Mouse (Mus musculus) kidney, embryonic 16.5 days (tissue): ENCODE measurements at regions not wholly inside any gene's neighbourhood (a gene's known extent, or its start where the extent isn't known, plus 50 kb on each side); places are given as distances from the start of the nearest gene placed in this dataset.

ENCODE experiments used
- ATAC-seq: fragments of 200-750 bp; cut with Nextera tagmentation; 2 replicates; pipeline ENCODE4 v1.8.0; 2017; ENCODE audit warnings: moderate TSS enrichment; ENCODE audit not compliant: low FRiP score, low TSS enrichment
- H3K27ac ChIP-seq: fragments of 300-500 bp; sonication (generic); 2 replicates; pipeline ENCODE4 v1.5.1; 2014; ENCODE audit warnings: low read length
- H3K27me3 ChIP-seq: fragments of 300-500 bp; sonication (generic); 2 replicates; pipeline ENCODE4 v1.6.1; 2014; ENCODE audit warnings: low read length, control low read depth, mixed read lengths; ENCODE audit not compliant: insufficient read depth
- H3K36me3 ChIP-seq: fragments of 300-500 bp; sonication (generic); 2 replicates; pipeline ENCODE4 v1.6.1; 2014; ENCODE audit warnings: low read length, control low read depth, mixed read lengths; ENCODE audit not compliant: insufficient read depth
- H3K4me1 ChIP-seq: fragments of 300-500 bp; sonication (generic); 2 replicates; pipeline ENCODE4 v1.6.1; 2014; ENCODE audit warnings: low read length, control low read depth, mixed read lengths; ENCODE audit not compliant: insufficient read depth
- H3K4me2 ChIP-seq: fragments of 300-500 bp; sonication (generic); replicated peaks from 2 replicates; pipeline ENCODE4 v1.6.1; 2014; ENCODE audit warnings: low read depth, low read length
- H3K4me3 ChIP-seq: fragments of 300-500 bp; sonication (generic); 2 replicates; pipeline ENCODE4 v1.5.1; 2014; ENCODE audit warnings: mild to moderate bottlenecking, low read length
- H3K9ac ChIP-seq: fragments of 300-500 bp; sonication (generic); replicated peaks from 2 replicates; pipeline ENCODE4 v1.6.1; 2014; ENCODE audit warnings: low read length
- H3K9me3 ChIP-seq: fragments of 300-500 bp; sonication (generic); 2 replicates; pipeline ENCODE4 v1.6.1; 2016; ENCODE audit warnings: low read length, control low read depth
- WGBS: fragments of 180-500 bp; shearing (Covaris S2); extraction: QIAGEN DNeasy Blood & Tissue Kit; methylation state at CpG from one replicate; pipeline ENCODE4 v1.1.7; 2014; 5-methylcytosine and 5-hydroxymethylcytosine counted together

GRCm38 (mm10) chr8:107827500-107828125, 114.8 kb upstream of the Zfhx3 start:
- Histone ChIP-seq H3K4me3 (no peak overlapping the region), H3K4me2 (no peak overlapping the region), H3K4me1 (peaks cover 12% of the 10 kb centered on the region; the same call in 1 of the 2 replicates), H3K9ac (no peak overlapping the region), H3K9me3 (no peaks in the 10 kb centered on the region), H3K27me3 (no peaks in the 10 kb centered on the region), H3K27ac (no peak overlapping the region), H3K36me3 (no peaks in the 10 kb centered on the region)
- no peak for ATAC-seq
- 49% methylated on average over 17 of the region's 17 CpGs for WGBS

- H3K4me3 ChIP-seq: no peak overlapping the region
- H3K9ac ChIP-seq: no peak overlapping the region
- ATAC-seq: no peak
- WGBS: 90% methylated on average over 5 of the region's 5 CpGs
- H3K4me1 ChIP-seq: peaks cover 12% of the 10 kb centered on the region; the same call in 1 of the 2 replicates
- H3K4me2 ChIP-seq: no peak overlapping the region
- no peak overlapping the region for H3K27ac ChIP-seq
- no peaks in the 10 kb centered on the region for H3K9me3 ChIP-seq
- H3K27me3 ChIP-seq: no peaks in the 10 kb centered on the region
- H3K36me3 ChIP-seq: no peaks in the 10 kb centered on the region
These were observed 113.9 kb upstream of the Zfhx3 start for GRCm38 (mm10) chr8:107828541-107828940.

GRCm38 (mm10) chr8:107833481-107833880, 109.0 kb upstream of the Zfhx3 start:
- Histone ChIP-seq H3K9me3 (no peaks in the 10 kb centered on the region), H3K27me3 (no peaks in the 10 kb centered on the region), H3K36me3 (no peaks in the 10 kb centered on the region), H3K4me2 (no peak overlapping the region), H3K9ac (no peak overlapping the region), H3K4me1 (0 out of 2 replicates have a peak, but pooled peaks cover 4% of the 10 kb centered on the region), H3K4me3 (no peak overlapping the region), H3K27ac (no peak overlapping the region)
- WGBS: 86% methylated on average over 10 of the region's 10 CpGs
- no peak for ATAC-seq

- Histone ChIP-seq H3K4me2 (no peak overlapping the region), H3K4me1 (no peaks in the 10 kb centered on the region), H3K4me3 (no peak overlapping the region), H3K9ac (no peak overlapping the region), H3K36me3 (no peaks in the 10 kb centered on the region), H3K9me3 (no peaks in the 10 kb centered on the region), H3K27ac (no peak overlapping the region), H3K27me3 (no peaks in the 10 kb centered on the region)
- 81% methylated on average over 3 of the region's 3 CpGs for WGBS
- no peak for ATAC-seq
These were observed 96.3 kb upstream of the Zfhx3 start for GRCm38 (mm10) chr8:107846141-107846540.

- Histone ChIP-seq H3K27ac (no peak overlapping the region), H3K9me3 (no peaks in the 10 kb centered on the region), H3K4me2 (no peak overlapping the region), H3K4me1 (no peaks in the 10 kb centered on the region), H3K9ac (no peak overlapping the region), H3K36me3 (no peaks in the 10 kb centered on the region), H3K4me3 (no peak overlapping the region), H3K27me3 (no peaks in the 10 kb centered on the region)
- ATAC-seq: no peak
- WGBS: 78% methylated on average over 17 of the region's 17 CpGs
These were observed 91.0 kb upstream of the Zfhx3 start for GRCm38 (mm10) chr8:107851236-107852043.

GRCm38 (mm10) chr8:107859770-107860169, 82.7 kb upstream of the Zfhx3 start:
- H3K9ac ChIP-seq: no peak overlapping the region
- ATAC-seq: no peak
- H3K4me3 ChIP-seq: no peak overlapping the region
- H3K27ac ChIP-seq: no peak overlapping the region
- H3K4me1 ChIP-seq: no peaks in the 10 kb centered on the region
- no peaks in the 10 kb centered on the region for H3K36me3 ChIP-seq
- H3K27me3 ChIP-seq: no peaks in the 10 kb centered on the region
- H3K4me2 ChIP-seq: no peak overlapping the region
- H3K9me3 ChIP-seq: no peaks in the 10 kb centered on the region
- WGBS: 94% methylated on average over 4 of the region's 4 CpGs

GRCm38 (mm10) chr8:107860251-107860650, 82.2 kb upstream of the Zfhx3 start:
- Histone ChIP-seq H3K9ac (no peak overlapping the region), H3K36me3 (no peaks in the 10 kb centered on the region), H3K4me2 (no peak overlapping the region), H3K4me1 (no peaks in the 10 kb centered on the region), H3K9me3 (no peaks in the 10 kb centered on the region), H3K27me3 (no peaks in the 10 kb centered on the region), H3K27ac (no peak overlapping the region), H3K4me3 (no peak overlapping the region)
- WGBS: 87% methylated on average over 4 of the region's 4 CpGs
- ATAC-seq: no peak

GRCm38 (mm10) chr8:107864802-107865651, 77.4 kb upstream of the Zfhx3 start:
- Histone ChIP-seq H3K27me3 (no peaks in the 10 kb centered on the region), H3K4me1 (no peaks in the 10 kb centered on the region), H3K27ac (no peak overlapping the region), H3K9me3 (no peaks in the 10 kb centered on the region), H3K4me2 (no peak overlapping the region), H3K9ac (no peak overlapping the region), H3K4me3 (no peak overlapping the region), H3K36me3 (no peaks in the 10 kb centered on the region)
- no peak for ATAC-seq
- WGBS: 56% methylated on average over 14 of the region's 14 CpGs

- H3K4me2 ChIP-seq: no peak overlapping the region
- no peaks in the 10 kb centered on the region for H3K4me1 ChIP-seq
- no peak for ATAC-seq
- no peak overlapping the region for H3K4me3 ChIP-seq
- H3K36me3 ChIP-seq: no peaks in the 10 kb centered on the region
- no peaks in the 10 kb centered on the region for H3K27me3 ChIP-seq
- no peak overlapping the region for H3K9ac ChIP-seq
- H3K9me3 ChIP-seq: no peaks in the 10 kb centered on the region
- WGBS: 20% methylated on average over 4 of the region's 4 CpGs
- no peak overlapping the region for H3K27ac ChIP-seq
These were observed 76.7 kb upstream of the Zfhx3 start for GRCm38 (mm10) chr8:107865744-107866143.
